Mouse (Mus musculus) G1E (cell line): Measurements from ENCODE around the gene St6galnac6.

Experiments used
- CTCF ChIP-seq: IDR thresholded peaks from 2 replicates; pipeline ENCODE4 v1.5.1; 2012; ENCODE audit warnings: low read depth, low read length, inconsistent platforms, mixed read lengths
- GATA1 ChIP-seq: IDR thresholded peaks from 2 replicates; pipeline ENCODE4 v1.6.1; 2012; ENCODE audit warnings: borderline replicate concordance, low read length, inconsistent platforms, mixed read lengths
- POLR2AphosphoS5 ChIP-seq: IDR thresholded peaks from 2 replicates; pipeline ENCODE4 v1.6.1; 2012; ENCODE audit warnings: low read depth, low read length, inconsistent platforms; ENCODE audit not compliant: insufficient replicate concordance
- TAL1 ChIP-seq: conservative IDR thresholded peaks from 2 replicates; pipeline ENCODE4 v1.6.1; 2012; ENCODE audit warnings: low read depth, low read length, inconsistent platforms, mixed read lengths

DNA sequence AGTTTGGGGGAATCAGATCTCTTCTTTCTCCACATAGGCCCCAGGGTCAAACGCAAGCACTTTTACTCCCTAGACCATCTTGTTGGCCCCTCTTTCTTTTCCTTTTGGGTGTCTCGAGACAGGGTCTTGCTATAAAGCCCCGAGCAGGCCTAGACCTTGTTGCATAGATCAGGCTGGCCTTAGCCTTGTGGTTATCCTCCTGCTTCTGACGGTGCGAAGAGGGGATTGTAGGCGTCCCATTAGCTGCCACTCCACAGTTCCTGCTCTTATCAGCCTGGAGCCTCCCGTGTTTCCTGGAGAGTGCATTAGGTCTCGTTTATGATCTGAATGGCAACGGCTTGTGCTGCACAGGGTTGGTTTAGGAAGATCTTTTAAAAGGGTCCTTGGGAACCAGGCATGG is 44.6 kb downstream of the St6galnac6 start:
- TF ChIP-seq CTCF (no peak), POLR2AphosphoS5 (no peak), GATA1 (no peak), TAL1 (no peak)
